Mouse (Mus musculus): ENCODE results near the gene Adamts17. TPM values are rescaled to one million over a fixed set of nuclear protein-coding genes. Genes with fewer than 3 reads are reported as not detected.

Gene Adamts17
- polyA plus RNA-seq, 1 experiment from 2014 or later: 0.06 TPM

DNA sequence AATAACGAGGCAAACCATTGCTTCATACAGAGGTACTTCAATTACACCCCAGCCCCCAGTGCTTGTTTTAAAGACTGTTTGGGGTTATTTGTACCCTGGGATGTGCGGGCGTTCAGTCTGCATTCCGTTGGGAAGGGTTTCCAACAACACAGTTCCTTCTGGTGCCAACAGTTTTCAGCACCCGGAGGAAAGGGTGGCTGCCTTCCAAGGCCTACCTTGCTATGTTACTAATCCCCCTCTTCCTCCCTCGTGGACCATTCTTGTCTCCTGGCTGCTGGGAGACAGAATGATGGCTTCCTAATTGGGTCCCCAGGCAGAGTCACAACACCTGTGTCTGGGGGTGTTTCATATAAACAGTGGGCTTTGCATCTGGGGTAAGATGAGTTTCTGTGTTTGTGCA, 94.5 kb downstream of the Adamts17 start:
- no peak overlapping the region for H3K27ac ChIP-seq (ENCODE audit: low read length)
- no peaks in the 10 kb centered on the region for H3K4me1 ChIP-seq (ENCODE audit: control insufficient read depth, low read depth, low read length)
- no peaks in the 10 kb centered on the region for H3K9me3 ChIP-seq (replicated peaks; ENCODE audit: control insufficient read depth, low read length)
- no peak overlapping the region for H3K9ac ChIP-seq (ENCODE audit: low read depth, low read length)
- no peak overlapping the region for H3K4me2 ChIP-seq (ENCODE audit: low read depth, low read length)
- H3K4me3 ChIP-seq (ENCODE audit: low read depth, low read length): no peak overlapping the region
- 59% methylated on average over 6 of the region's 6 CpGs for WGBS (ENCODE audit: insufficient replicate concordance)
- H3K27me3 ChIP-seq (ENCODE audit: control insufficient read depth, insufficient read depth, low read depth, low read length): no peaks in the 10 kb centered on the region
- no peak for ATAC-seq (ENCODE audit: low read depth)
- H3K36me3 ChIP-seq (ENCODE audit: control insufficient read depth, insufficient read depth): no peaks in the 10 kb centered on the region

DNA sequence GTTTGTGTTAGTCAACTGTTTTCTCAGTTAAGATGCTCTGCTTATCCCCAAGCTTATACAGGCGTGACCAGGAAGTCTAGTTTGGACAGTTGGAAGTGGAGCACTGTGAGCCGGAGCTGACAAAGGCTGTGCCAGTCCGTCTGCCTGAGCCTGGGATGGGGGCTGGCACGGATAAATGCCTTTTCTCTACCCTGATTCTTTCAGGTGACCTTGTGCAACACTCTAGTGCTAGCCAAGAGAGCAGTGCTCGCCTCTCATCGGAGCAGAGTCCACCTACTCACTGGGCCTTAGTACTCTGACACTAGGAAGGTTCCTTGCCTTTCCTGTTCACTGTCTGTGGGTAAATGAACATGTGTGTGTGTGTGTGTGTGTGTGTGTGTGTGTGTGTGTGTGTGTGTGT, 95.5 kb downstream of the Adamts17 start:
- Histone ChIP-seq H3K27ac (ENCODE audit: low read length) (no peak overlapping the region), H3K9me3 (replicated peaks; ENCODE audit: control insufficient read depth, low read length) (no peaks in the 10 kb centered on the region), H3K4me3 (ENCODE audit: low read depth, low read length) (no peak overlapping the region), H3K36me3 (ENCODE audit: control insufficient read depth, insufficient read depth) (no peaks in the 10 kb centered on the region), H3K4me1 (ENCODE audit: control insufficient read depth, low read depth, low read length) (no peaks in the 10 kb centered on the region), H3K9ac (ENCODE audit: low read depth, low read length) (no peak overlapping the region), H3K4me2 (ENCODE audit: low read depth, low read length) (no peak overlapping the region), H3K27me3 (ENCODE audit: control insufficient read depth, insufficient read depth, low read depth, low read length) (no peaks in the 10 kb centered on the region)
- 69% methylated on average over 6 of the region's 6 CpGs for WGBS (ENCODE audit: insufficient replicate concordance)
- no peak for ATAC-seq (ENCODE audit: low read depth)

DNA sequence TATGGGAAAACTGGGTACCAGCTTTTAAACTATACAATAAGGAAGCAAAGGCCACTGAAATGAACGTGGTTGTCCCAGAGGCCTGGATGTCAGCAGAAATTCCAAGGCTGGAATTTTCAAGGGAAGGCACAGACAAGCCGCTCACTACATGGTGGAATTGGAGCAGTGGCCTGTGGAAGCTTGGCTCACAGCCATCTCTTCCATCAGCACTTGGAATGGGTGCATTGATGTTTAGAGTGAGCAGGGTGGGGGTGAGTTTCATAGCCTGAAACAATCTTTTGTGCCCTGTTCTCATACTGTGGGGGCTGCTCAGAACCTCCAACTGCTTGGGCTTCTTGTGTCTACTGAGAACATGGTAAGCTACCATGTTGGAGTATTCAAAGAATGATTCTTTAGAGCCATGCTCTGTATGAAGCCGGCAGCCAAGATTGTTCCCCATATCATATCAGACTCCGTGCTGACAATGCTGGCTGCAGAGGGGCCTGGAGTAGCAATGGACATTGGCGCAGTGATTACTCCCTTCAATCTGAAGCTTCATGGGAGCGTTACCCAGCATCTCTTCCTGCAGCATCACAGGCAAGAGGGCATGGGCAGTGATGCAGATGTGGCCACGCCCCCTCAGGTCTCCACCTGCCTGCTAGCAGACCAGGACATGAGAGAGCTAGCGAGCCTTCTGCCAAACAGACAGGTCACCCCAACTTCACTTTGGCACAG, 96.7 kb downstream of the Adamts17 start:
- H3K27ac ChIP-seq (ENCODE audit: low read length): no peak overlapping the region

DNA sequence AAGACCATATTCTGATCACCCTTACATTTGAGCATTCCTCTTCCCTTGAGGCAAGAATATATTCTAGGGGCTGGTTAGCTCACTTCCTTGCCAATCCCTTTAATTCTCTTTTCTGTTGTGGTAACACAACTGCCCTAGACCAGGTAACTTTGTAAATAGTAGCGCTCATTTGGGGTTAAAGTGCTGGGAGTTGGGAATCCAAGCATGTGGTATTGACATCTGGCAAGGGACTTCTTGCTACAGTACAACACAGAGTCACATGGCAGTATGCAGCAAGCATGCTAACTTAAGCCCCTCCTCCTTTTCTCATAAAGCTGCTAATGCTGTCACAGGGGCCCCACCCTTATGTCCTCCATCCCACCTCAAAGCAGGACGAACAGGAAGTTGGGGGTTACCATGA, 97.4 kb downstream of the Adamts17 start:
- H3K9me3 ChIP-seq (replicated peaks; ENCODE audit: control insufficient read depth, low read length): no peaks in the 10 kb centered on the region
- no peaks in the 10 kb centered on the region for H3K36me3 ChIP-seq (ENCODE audit: control insufficient read depth, insufficient read depth)
- H3K4me3 ChIP-seq (ENCODE audit: low read depth, low read length): no peak overlapping the region
- ATAC-seq (ENCODE audit: low read depth): no peak
- 47% methylated on average over 2 of the region's 2 CpGs for WGBS (ENCODE audit: insufficient replicate concordance)
- no peaks in the 10 kb centered on the region for H3K4me1 ChIP-seq (ENCODE audit: control insufficient read depth, low read depth, low read length)
- H3K27ac ChIP-seq (ENCODE audit: low read length): no peak overlapping the region
- no peaks in the 10 kb centered on the region for H3K27me3 ChIP-seq (ENCODE audit: control insufficient read depth, insufficient read depth, low read depth, low read length)
- H3K9ac ChIP-seq (ENCODE audit: low read depth, low read length): no peak overlapping the region
- no peak overlapping the region for H3K4me2 ChIP-seq (ENCODE audit: low read depth, low read length)

More for the DNA sequence above, 96.7 kb downstream of the Adamts17 start:
- no peak for ATAC-seq (ENCODE audit: low read depth)
- Histone ChIP-seq H3K27me3 (ENCODE audit: control insufficient read depth, insufficient read depth, low read depth, low read length) (no peaks in the 10 kb centered on the region), H3K9ac (ENCODE audit: low read depth, low read length) (no peak overlapping the region), H3K4me1 (ENCODE audit: control insufficient read depth, low read depth, low read length) (no peaks in the 10 kb centered on the region), H3K4me2 (ENCODE audit: low read depth, low read length) (no peak overlapping the region), H3K36me3 (ENCODE audit: control insufficient read depth, insufficient read depth) (no peaks in the 10 kb centered on the region), H3K4me3 (ENCODE audit: low read depth, low read length) (no peak overlapping the region), H3K9me3 (replicated peaks; ENCODE audit: control insufficient read depth, low read length) (no peaks in the 10 kb centered on the region)
- WGBS (ENCODE audit: insufficient replicate concordance): 65% methylated on average over 8 of the region's 8 CpGs

DNA sequence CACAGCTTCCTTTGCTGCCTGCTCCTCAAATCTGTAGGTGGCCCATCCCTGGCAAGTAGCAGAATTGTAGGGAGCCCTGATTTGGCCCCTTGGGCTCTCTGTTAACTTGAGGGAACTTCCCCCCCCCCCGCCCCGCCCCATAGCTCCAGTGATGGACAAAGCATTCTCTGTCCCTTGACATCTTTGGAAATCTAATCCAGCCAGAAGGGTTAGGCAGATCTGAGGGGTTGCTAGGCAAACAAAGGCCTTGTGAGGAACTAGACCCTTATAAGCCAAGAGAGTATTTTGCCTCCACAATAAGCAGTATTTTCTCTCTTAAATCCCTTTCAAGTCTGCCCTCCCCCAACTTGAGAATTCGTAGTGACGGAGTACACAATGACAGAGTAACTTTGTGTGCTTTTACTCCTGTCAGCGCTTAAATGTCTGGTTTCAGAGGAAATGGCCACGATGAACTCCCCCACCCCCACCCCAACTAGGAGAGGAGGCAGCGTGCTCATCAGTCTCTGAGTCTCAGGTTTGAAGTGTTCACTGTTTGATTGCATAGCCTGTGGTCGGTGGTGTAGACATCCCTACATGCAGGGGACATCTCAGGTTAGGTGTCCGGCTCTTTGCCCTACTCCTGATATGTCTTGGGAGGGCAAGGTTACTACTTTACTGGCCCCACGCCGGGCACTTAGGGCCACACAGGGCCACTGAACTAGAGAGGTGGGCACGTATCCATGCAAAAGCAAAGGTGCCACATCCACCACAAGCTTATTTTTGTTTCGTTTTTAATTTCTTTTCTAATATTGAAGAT, 99.7 kb downstream of the Adamts17 start:
- Histone ChIP-seq H3K4me1 (ENCODE audit: control insufficient read depth, low read depth, low read length) (no peaks in the 10 kb centered on the region), H3K9me3 (replicated peaks; ENCODE audit: control insufficient read depth, low read length) (no peaks in the 10 kb centered on the region), H3K4me3 (ENCODE audit: low read depth, low read length) (no peak overlapping the region), H3K27ac (ENCODE audit: low read length) (no peak overlapping the region), H3K27me3 (ENCODE audit: control insufficient read depth, insufficient read depth, low read depth, low read length) (no peaks in the 10 kb centered on the region), H3K36me3 (ENCODE audit: control insufficient read depth, insufficient read depth) (no peaks in the 10 kb centered on the region), H3K9ac (ENCODE audit: low read depth, low read length) (no peak overlapping the region), H3K4me2 (ENCODE audit: low read depth, low read length) (no peak overlapping the region)
- no peak for ATAC-seq (ENCODE audit: low read depth)
- whole genome bisulfite sequencing (ENCODE audit: insufficient replicate concordance): 56% methylated on average over 13 of the region's 13 CpGs

DNA sequence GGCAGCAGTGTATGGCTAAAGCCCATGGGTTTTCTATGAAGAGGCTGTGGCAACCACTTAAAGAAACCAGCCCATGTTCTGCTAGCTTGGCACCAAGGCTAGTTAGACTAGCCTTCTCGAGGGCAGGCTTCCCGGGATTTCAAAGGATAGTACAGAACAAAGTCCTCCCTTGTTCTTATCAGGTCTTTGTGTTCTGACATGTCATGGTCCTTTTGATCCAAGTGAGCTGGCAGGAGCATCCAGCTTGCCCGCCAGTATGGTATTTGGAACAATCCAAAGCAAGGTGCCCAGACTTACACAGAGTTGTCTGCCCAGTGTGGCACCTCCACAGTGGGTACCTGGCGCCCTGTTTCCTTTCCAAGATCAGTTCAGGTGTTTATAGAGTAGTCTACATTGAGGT, 101.2 kb downstream of the Adamts17 start:
- Histone ChIP-seq H3K4me2 (ENCODE audit: low read depth, low read length) (no peak overlapping the region), H3K27me3 (ENCODE audit: control insufficient read depth, insufficient read depth, low read depth, low read length) (no peaks in the 10 kb centered on the region), H3K4me1 (ENCODE audit: control insufficient read depth, low read depth, low read length) (no peaks in the 10 kb centered on the region), H3K36me3 (ENCODE audit: control insufficient read depth, insufficient read depth) (no peaks in the 10 kb centered on the region), H3K4me3 (ENCODE audit: low read depth, low read length) (no peak overlapping the region), H3K9ac (ENCODE audit: low read depth, low read length) (no peak overlapping the region), H3K9me3 (replicated peaks; ENCODE audit: control insufficient read depth, low read length) (no peaks in the 10 kb centered on the region), H3K27ac (ENCODE audit: low read length) (no peak overlapping the region)
- WGBS (ENCODE audit: insufficient replicate concordance): 48% methylated on average over 4 of the region's 4 CpGs
- no peak for ATAC-seq (ENCODE audit: low read depth)

DNA sequence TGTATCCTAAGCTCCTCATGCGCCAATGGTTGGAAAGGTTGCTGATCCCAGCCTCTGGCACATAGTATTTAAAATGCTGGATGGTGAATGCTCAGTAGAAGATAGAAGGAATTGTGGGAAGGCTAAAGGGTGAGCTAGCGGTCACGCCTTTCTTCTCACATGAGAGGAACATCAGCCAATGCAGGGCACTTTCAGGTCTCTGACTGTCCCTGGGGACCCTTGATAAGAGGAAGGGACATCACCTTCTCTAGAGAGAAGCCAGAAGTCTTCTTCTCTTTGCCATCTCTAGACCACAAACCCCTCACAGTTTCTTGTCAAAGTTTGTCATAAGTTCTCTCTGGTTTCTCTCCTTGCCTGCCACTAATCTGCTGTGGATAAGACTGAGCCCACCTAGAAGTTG, 109.5 kb downstream of the Adamts17 start:
- no peak overlapping the region for H3K4me3 ChIP-seq (ENCODE audit: low read depth, low read length)
- no peak overlapping the region for H3K4me2 ChIP-seq (ENCODE audit: low read depth, low read length)
- 64% methylated on average over 3 of the region's 3 CpGs for WGBS (ENCODE audit: insufficient replicate concordance)
- ATAC-seq (ENCODE audit: low read depth): no peak
- no peak overlapping the region for H3K9ac ChIP-seq (ENCODE audit: low read depth, low read length)
- H3K36me3 ChIP-seq (ENCODE audit: control insufficient read depth, insufficient read depth): no peaks in the 10 kb centered on the region
- H3K27ac ChIP-seq (ENCODE audit: low read length): no peak overlapping the region
- no peaks in the 10 kb centered on the region for H3K4me1 ChIP-seq (ENCODE audit: control insufficient read depth, low read depth, low read length)
- H3K9me3 ChIP-seq (replicated peaks; ENCODE audit: control insufficient read depth, low read length): no peaks in the 10 kb centered on the region
- H3K27me3 ChIP-seq (ENCODE audit: control insufficient read depth, insufficient read depth, low read depth, low read length): no peaks in the 10 kb centered on the region

DNA sequence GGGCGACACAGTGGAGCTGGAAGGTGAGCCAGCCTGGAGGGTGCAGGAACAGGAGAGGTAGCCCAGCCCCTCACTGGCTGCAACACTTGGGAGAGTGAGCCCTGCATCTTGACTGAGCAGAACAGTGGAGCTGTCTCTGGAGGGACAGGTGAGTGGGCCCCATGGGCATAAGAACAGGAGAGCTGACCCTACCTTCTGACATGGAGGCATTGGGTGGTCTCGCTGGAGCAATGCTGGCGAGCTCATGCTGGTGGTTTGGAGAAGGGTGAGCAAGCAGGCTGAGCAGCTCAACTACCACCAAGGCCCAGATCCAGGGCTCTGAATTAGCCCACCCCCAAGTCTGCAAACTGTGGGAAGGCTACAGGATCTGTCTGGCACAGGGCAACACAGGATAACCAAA, 113.4 kb downstream of the Adamts17 start:
- no peak overlapping the region for H3K27ac ChIP-seq (ENCODE audit: low read length)
- 53% methylated on average over 3 of the region's 3 CpGs for whole genome bisulfite sequencing (ENCODE audit: insufficient replicate concordance)
- no peak for ATAC-seq (ENCODE audit: low read depth)
- H3K27me3 ChIP-seq (ENCODE audit: control insufficient read depth, insufficient read depth, low read depth, low read length): no peaks in the 10 kb centered on the region
- H3K4me2 ChIP-seq (ENCODE audit: low read depth, low read length): no peak overlapping the region
- H3K4me1 ChIP-seq (ENCODE audit: control insufficient read depth, low read depth, low read length): no peaks in the 10 kb centered on the region
- no peaks in the 10 kb centered on the region for H3K36me3 ChIP-seq (ENCODE audit: control insufficient read depth, insufficient read depth)
- H3K9me3 ChIP-seq (replicated peaks; ENCODE audit: control insufficient read depth, low read length): no peaks in the 10 kb centered on the region
- no peak overlapping the region for H3K9ac ChIP-seq (ENCODE audit: low read depth, low read length)
- H3K4me3 ChIP-seq (ENCODE audit: low read depth, low read length): no peak overlapping the region

DNA sequence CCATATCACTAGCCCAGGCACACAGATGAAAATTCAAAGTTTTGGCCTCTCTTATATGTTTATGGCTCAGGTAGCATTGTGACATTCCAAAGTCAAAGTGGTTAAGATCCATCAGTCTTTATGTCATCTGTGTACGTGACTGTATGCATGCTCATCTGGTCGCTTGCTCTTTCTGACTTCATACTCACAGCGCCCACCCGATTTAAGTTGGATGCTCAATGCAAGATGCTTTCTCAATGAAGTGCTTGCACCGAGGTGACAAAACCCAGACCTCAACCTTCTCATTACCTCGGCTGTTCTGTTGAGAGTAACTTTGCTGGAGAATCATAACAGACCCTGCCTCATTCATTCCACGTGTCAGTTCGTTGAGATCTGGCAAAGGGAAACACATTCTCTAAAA, 114.5 kb downstream of the Adamts17 start:
- H3K9me3 ChIP-seq (replicated peaks; ENCODE audit: control insufficient read depth, low read length): no peaks in the 10 kb centered on the region
- no peak overlapping the region for H3K4me2 ChIP-seq (ENCODE audit: low read depth, low read length)
- H3K27me3 ChIP-seq (ENCODE audit: control insufficient read depth, insufficient read depth, low read depth, low read length): no peaks in the 10 kb centered on the region
- 53% methylated on average over 8 of the region's 8 CpGs for WGBS (ENCODE audit: insufficient replicate concordance)
- no peak overlapping the region for H3K9ac ChIP-seq (ENCODE audit: low read depth, low read length)
- H3K27ac ChIP-seq (ENCODE audit: low read length): no peak overlapping the region
- H3K4me1 ChIP-seq (ENCODE audit: control insufficient read depth, low read depth, low read length): no peaks in the 10 kb centered on the region
- H3K36me3 ChIP-seq (ENCODE audit: control insufficient read depth, insufficient read depth): no peaks in the 10 kb centered on the region
- no peak overlapping the region for H3K4me3 ChIP-seq (ENCODE audit: low read depth, low read length)
- no peak for ATAC-seq (ENCODE audit: low read depth)
